Mouse (Mus musculus) midbrain, embryonic 12.5 days (tissue): ENCODE measurements around the gene Prkg1. TPM values are rescaled to one million over a fixed set of nuclear protein-coding genes. Genes with fewer than 3 reads are reported as not detected.

Experiments
- ATAC-seq: fragments of 200-750 bp; cut with Nextera tagmentation; 2 replicates; pipeline ENCODE4 v1.8.0; 2017; ENCODE audit warnings: low read depth, moderate TSS enrichment, moderate library complexity; ENCODE audit not compliant: low FRiP score
- H3K27ac ChIP-seq: fragments of 300-500 bp; sonication (generic); replicated peaks from 2 replicates; pipeline ENCODE4 v1.5.1; 2016; ENCODE audit warnings: mild to moderate bottlenecking
- H3K27me3 ChIP-seq: fragments of 300-500 bp; sonication (generic); 2 replicates; pipeline ENCODE4 v1.6.1; 2016; ENCODE audit warnings: mild to moderate bottlenecking
- H3K36me3 ChIP-seq: fragments of 300-500 bp; sonication (generic); 2 replicates; pipeline ENCODE4 v1.6.1; 2016
- H3K4me1 ChIP-seq: fragments of 300-500 bp; sonication (generic); 2 replicates; pipeline ENCODE4 v1.6.1; 2016
- H3K4me2 ChIP-seq: fragments of 300-500 bp; sonication (generic); replicated peaks from 2 replicates; pipeline ENCODE4 v1.6.1; 2016; ENCODE audit warnings: mild to moderate bottlenecking, moderate library complexity
- H3K4me3 ChIP-seq: fragments of 300-500 bp; sonication (generic); 2 replicates; pipeline ENCODE4 v1.5.1; 2016; ENCODE audit warnings: mild to moderate bottlenecking
- H3K9ac ChIP-seq: fragments of 300-500 bp; sonication (generic); replicated peaks from 2 replicates; pipeline ENCODE4 v1.6.1; 2016; ENCODE audit warnings: mild to moderate bottlenecking, moderate library complexity
- H3K9me3 ChIP-seq: fragments of 300-500 bp; sonication (generic); 2 replicates; pipeline ENCODE4 v1.6.1; 2016; ENCODE audit warnings: mild to moderate bottlenecking
- WGBS: fragments of 180-500 bp; shearing (Covaris S2); methylation state at CpG from one replicate; pipeline ENCODE4 v1.1.7; 2016; 5-methylcytosine and 5-hydroxymethylcytosine counted together
- polyA plus RNA-seq: library from polyadenylated mRNA; unstranded; fragments of >200 nt; fragmentation: Nextera tagmentation; extraction: Ambion mirVana; gene quantifications from 2 replicates; pipeline ENCODE4 v1.2.1, GENCODE M21; 2016

Gene Prkg1
- polyA plus RNA-seq, 1 experiment from 2014 or later, result 8.7 TPM

DNA sequence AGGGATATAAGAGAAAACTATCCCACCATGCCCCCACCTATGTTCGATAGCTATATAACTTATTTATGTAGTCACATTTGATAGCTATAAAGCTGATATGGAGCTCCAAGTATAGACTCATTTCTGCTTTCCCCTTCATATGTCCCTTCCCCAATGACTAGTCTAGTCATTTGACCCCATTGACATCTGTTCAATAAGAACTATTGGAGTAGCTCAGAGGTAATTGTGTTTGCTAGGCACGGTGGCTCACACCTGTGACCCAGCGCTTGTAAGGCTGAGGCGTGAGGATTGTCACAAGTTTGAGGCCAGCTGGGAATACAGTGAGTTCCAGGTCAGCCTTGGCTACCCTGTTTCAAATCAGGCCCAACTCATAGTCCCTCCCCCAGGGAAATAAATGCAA is 921.2 kb downstream of the Prkg1 start:
- Histone ChIP-seq H3K27ac (0 out of 2 replicates have a peak overlapping the region, but pooled peaks have one; percentile 25), H3K4me3 (no peak overlapping the region)

DNA sequence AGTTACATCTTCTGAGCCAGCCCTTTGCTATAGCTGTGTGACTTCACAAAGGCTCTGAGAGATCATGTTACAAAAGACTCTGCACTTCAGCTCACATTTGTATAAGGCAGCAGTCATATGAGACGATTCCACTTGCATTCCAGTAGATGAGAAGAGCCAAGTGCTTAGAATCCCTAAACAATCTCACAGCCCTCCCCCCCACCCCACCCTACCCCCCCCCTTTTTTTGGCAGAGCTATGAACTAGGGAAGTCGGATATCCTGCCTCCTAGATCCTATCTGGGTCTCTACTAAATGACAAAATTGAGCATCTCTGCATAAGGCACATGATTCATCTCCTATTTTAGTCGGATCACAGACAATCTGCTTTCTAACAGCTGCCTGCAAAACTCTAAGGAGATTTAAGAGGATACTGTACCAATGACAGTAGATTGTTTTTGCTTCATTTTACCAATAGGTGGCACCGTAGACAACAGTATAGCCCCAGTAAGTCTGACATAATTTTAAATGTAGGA is 921.7 kb downstream of the Prkg1 start:
- no peaks in the 10 kb centered on the region for H3K4me1 ChIP-seq
- 15% methylated on average over 4 of the region's 4 CpGs for WGBS
- peak; percentile 85 for ATAC-seq
- H3K9ac ChIP-seq, result no peak overlapping the region
- no peaks in the 10 kb centered on the region for H3K36me3 ChIP-seq
- no peak overlapping the region for H3K4me2 ChIP-seq
- no peaks in the 10 kb centered on the region for H3K9me3 ChIP-seq
- peaks cover 3% of the 10 kb centered on the region; the same call in 1 of the 2 replicates for H3K27me3 ChIP-seq
- H3K4me3 ChIP-seq, result no peak overlapping the region
- no peak overlapping the region for H3K27ac ChIP-seq

More for the DNA sequence above, 921.2 kb downstream of the Prkg1 start:
- Histone ChIP-seq H3K36me3 (no peaks in the 10 kb centered on the region), H3K9ac (no peak overlapping the region), H3K9me3 (no peaks in the 10 kb centered on the region), H3K4me2 (no peak overlapping the region), H3K27me3 (peaks cover 3% of the 10 kb centered on the region; the same call in 1 of the 2 replicates), H3K4me1 (no peaks in the 10 kb centered on the region)
- ATAC-seq, result peak; percentile 72
- WGBS, result 78% methylated on average over 4 of the region's 4 CpGs

DNA sequence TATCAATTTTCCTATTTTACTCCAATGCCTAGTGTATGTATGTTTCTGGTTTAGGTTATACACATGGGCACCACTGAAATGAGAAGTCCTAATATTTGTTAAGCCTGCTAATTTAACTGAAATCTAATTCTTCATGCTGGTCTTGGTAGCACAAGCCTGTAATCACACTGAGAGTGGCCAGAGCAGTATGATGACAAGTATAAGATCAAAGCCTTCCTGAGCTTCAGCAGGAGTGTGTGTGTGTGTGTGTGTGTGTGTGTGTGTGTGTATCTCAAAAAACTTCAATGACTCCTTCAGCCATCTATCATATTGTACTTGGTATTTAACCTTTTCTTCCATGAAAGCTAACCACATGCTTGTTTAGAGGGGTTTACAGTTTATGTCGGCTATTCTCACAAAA is 922.2 kb downstream of the Prkg1 start:
- ATAC-seq, result no peak
- Histone ChIP-seq H3K27me3 (peaks cover 3% of the 10 kb centered on the region; the same call in 1 of the 2 replicates), H3K4me1 (no peaks in the 10 kb centered on the region), H3K4me3 (no peak overlapping the region), H3K4me2 (no peak overlapping the region), H3K36me3 (no peaks in the 10 kb centered on the region), H3K9ac (no peak overlapping the region), H3K9me3 (no peaks in the 10 kb centered on the region), H3K27ac (no peak overlapping the region)
- WGBS, result 66% methylated on average over 1 of the region's 1 CpGs

DNA sequence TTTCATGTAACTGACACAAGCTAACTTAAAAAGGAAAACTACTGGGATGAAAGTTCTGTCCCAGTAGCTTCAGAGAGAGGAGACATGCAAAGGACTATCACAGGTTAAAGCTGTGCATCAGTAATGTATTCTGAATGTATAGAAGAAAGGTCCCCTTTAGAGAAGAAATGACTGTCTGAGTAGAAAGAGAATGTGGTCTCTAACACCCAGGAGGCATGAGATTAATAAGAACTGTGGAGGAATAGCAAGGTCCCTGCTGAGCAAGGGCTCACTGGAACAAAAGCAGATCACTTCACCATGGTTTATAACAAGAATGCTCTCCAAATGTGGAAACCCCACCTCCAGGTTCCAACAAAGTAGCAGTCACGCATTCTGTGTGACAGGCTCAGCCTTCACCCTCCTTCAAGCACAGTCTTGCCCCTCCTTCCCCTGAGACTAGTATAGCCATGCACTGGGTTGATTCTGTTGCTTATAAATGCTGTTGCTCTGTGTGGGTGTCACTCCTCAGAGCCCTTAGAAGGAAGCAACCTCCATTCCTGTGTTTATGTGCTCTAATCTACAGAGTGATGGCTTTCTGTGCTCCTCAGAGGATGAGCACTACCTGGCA is 931.7 kb downstream of the Prkg1 start:
- H3K4me2 ChIP-seq, result no peak overlapping the region
- WGBS, result 23% methylated on average over 1 of the region's 1 CpGs
- H3K36me3 ChIP-seq, result no peaks in the 10 kb centered on the region
- no peaks in the 10 kb centered on the region for H3K27me3 ChIP-seq
- H3K9ac ChIP-seq, result no peak overlapping the region
- no peak for ATAC-seq
- no peak overlapping the region for H3K4me3 ChIP-seq
- 0 out of 2 replicates have a peak, but pooled peaks cover 6% of the 10 kb centered on the region for H3K9me3 ChIP-seq
- peaks cover 5% of the 10 kb centered on the region; the same call in 1 of the 2 replicates for H3K4me1 ChIP-seq
- H3K27ac ChIP-seq, result no peak overlapping the region

DNA sequence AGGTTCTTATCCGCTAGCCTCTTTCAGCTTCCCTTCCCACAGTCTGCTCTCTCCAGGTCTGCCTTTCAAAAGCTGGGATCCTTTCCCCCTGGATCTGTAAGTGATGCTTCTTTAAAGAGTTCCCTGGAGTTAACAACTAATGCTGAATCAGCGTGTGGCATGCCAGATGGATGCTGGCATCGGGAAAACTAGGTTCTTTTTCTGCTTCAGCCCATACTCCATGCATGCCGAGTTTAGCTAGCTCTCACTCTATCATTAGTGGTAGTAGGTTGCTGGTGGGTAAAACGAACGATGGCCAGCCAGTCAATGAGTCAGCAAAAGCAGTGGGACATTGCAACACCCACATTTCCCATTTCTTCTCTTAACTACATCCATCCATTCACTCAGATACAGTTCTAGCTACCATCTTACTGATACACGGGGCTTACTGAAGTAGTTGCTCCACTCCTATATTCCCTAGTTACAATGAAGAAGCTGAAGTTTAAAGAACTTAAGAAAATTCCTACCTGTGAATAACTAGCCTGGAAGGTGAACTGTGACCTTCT is 935.5 kb downstream of the Prkg1 start:
- ATAC-seq, result no peak
- 83% methylated on average over 7 of the region's 7 CpGs for WGBS
- no peak overlapping the region for H3K4me2 ChIP-seq

DNA sequence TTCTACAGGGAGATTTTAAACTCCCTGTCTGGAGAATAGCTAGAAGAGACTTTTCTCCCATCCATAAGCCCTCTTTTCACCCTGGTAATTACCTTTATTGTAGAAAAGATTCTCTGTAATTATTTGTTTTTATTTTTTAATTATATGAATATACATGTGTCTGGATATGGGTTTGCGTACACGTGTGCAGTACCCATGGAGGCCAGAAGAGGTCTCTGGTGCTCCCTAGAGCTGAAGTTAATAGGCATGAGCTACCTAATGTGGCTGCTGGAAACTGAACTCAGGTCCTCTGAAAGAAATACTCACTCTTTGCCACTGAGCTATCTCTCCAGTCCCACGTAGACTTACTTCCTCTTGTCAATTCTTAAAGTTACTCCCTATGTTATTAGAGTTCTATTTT is 937.0 kb downstream of the Prkg1 start:
- ATAC-seq, result no peak
- whole genome bisulfite sequencing, result 88% methylated on average over 3 of the region's 3 CpGs
- H3K9ac ChIP-seq, result no peak overlapping the region
- no peaks in the 10 kb centered on the region for H3K36me3 ChIP-seq
- no peak overlapping the region for H3K4me3 ChIP-seq
- no peak overlapping the region for H3K4me2 ChIP-seq
- H3K27me3 ChIP-seq, result no peaks in the 10 kb centered on the region
- 0 out of 2 replicates have a peak, but pooled peaks cover 10% of the 10 kb centered on the region for H3K9me3 ChIP-seq
- H3K4me1 ChIP-seq, result no peaks in the 10 kb centered on the region
- no peak overlapping the region for H3K27ac ChIP-seq

More for the DNA sequence above, 935.5 kb downstream of the Prkg1 start:
- H3K4me3 ChIP-seq, result no peak overlapping the region
- no peak overlapping the region for H3K27ac ChIP-seq
- no peak overlapping the region for H3K9ac ChIP-seq
- H3K36me3 ChIP-seq, result no peaks in the 10 kb centered on the region
- H3K27me3 ChIP-seq, result no peaks in the 10 kb centered on the region
- 0 out of 2 replicates have a peak, but pooled peaks cover 10% of the 10 kb centered on the region for H3K9me3 ChIP-seq
- H3K4me1 ChIP-seq, result peaks cover 5% of the 10 kb centered on the region; the same call in 1 of the 2 replicates

DNA sequence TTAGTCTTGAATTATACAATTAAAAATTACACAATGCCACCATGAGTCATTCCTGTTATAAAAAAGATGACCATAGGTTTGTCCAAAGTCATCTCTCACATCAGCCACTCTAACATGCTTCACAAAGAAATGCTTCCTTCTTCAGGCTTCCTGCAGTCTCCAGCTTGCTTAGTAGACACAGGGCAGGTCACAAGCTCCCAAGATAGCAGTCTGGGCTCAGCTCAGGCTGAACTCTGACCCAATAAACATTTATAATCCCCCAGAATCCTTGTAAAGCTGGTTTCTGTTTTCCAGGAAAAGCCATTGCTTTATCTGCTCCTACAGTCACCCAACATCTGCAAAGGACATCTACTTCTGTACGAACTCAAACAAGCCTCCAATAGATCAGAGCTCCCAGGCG is 938.7 kb downstream of the Prkg1 start:
- H3K9ac ChIP-seq, result no peak overlapping the region
- 0 out of 2 replicates have a peak, but pooled peaks cover 10% of the 10 kb centered on the region for H3K9me3 ChIP-seq
- H3K4me3 ChIP-seq, result no peak overlapping the region
- no peaks in the 10 kb centered on the region for H3K36me3 ChIP-seq
- ATAC-seq, result no peak
- no peaks in the 10 kb centered on the region for H3K4me1 ChIP-seq
- WGBS, result 68% methylated on average over 2 of the region's 2 CpGs
- no peaks in the 10 kb centered on the region for H3K27me3 ChIP-seq
- H3K27ac ChIP-seq, result no peak overlapping the region
- no peak overlapping the region for H3K4me2 ChIP-seq

DNA sequence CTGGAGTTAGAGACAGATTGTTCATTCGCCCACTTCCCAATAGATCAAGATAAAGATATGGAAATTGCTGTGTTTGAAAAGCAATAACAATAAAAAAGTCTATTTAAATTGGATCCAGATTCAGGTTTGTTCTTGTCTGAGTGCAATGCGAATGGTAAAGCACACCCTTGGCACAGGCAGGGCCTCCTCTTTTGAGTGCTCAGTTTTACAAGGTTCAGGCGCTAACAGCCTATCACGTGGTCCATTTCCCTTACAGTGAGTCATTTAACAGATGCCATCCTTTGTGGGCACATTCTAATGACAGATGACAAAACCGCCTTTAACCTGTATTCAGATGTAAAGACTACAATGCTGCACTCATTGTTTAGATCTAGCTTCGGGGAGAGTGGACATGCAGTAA is 949.2 kb downstream of the Prkg1 start:
- WGBS, result 84% methylated on average over 6 of the region's 6 CpGs
- no peak for ATAC-seq

DNA sequence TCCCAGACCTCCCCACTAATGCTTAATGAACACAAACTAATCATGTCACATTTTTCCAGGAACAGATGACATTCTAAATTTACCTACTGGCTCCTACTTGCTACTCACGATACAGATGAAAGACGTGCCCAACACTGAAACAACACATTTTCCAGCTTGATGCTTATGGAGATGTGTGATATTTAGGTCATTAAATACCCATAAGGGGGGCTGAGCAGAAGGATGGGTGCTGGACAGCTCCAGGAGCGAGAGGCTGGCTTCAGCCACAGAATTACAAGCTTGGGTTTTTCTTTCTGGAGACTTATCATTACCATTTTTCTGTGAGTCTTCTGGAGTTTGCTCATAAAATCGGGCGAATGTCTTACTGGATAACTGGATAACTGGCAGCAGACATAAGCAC is 958.6 kb downstream of the Prkg1 start:
- H3K4me2 ChIP-seq, result no peak overlapping the region
- no peaks in the 10 kb centered on the region for H3K4me1 ChIP-seq
- no peak for ATAC-seq
- H3K27ac ChIP-seq, result no peak overlapping the region
- no peak overlapping the region for H3K4me3 ChIP-seq
- no peaks in the 10 kb centered on the region for H3K36me3 ChIP-seq
- no peaks in the 10 kb centered on the region for H3K27me3 ChIP-seq
- no peak overlapping the region for H3K9ac ChIP-seq
- 92% methylated on average over 5 of the region's 5 CpGs for WGBS
- H3K9me3 ChIP-seq, result no peaks in the 10 kb centered on the region

More for the DNA sequence above, 949.2 kb downstream of the Prkg1 start:
- no peak overlapping the region for H3K27ac ChIP-seq
- H3K36me3 ChIP-seq, result no peaks in the 10 kb centered on the region
- no peak overlapping the region for H3K4me3 ChIP-seq
- H3K9me3 ChIP-seq, result no peaks in the 10 kb centered on the region
- H3K4me1 ChIP-seq, result no peaks in the 10 kb centered on the region
- H3K9ac ChIP-seq, result no peak overlapping the region
- no peak overlapping the region for H3K4me2 ChIP-seq
- no peaks in the 10 kb centered on the region for H3K27me3 ChIP-seq

DNA sequence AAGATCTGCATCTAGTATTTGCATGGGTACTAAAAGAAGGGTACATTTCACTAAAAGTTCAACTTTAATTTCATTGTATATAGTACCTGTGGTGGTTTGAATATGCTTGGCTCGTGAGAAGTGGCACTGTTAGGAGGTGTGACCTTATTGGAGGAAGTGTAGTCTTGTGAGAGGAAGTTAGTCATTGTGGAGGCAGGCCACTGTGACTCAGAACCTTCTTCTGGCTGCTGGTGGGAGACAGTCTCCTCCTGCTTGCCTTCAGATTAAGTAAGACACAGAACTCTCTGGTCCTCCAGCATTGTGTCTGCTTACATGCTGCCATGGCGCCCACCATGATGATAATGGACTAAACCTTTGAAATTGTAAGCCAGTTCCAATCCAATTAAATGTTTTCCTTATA is 984.0 kb downstream of the Prkg1 start:
- Histone ChIP-seq H3K9me3 (no peaks in the 10 kb centered on the region), H3K27ac (no peak overlapping the region), H3K4me3 (no peak overlapping the region), H3K4me2 (no peak overlapping the region), H3K4me1 (no peaks in the 10 kb centered on the region), H3K9ac (no peak overlapping the region), H3K36me3 (no peaks in the 10 kb centered on the region), H3K27me3 (no peaks in the 10 kb centered on the region)
- 80% methylated on average over 2 of the region's 2 CpGs for whole genome bisulfite sequencing
- no peak for ATAC-seq

DNA sequence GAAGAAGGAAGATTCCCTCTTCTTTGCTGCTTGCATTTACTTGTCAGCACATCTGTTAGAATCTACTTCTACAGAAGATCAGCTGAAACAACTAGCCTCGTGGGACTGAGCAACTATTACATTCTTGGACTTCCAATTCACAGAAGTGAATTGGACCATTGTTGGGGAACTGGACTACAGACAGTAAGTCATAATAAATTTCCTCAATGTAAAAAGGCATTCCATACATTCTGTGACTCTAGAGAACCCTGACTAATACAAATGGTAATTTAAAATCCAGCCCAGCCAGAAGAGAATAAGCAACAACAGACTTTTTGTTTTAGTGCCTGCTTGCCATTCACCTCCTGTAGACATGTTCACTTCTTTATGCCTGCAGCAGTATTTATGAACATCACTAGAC is 996.5 kb downstream of the Prkg1 start:
- no peaks in the 10 kb centered on the region for H3K4me1 ChIP-seq
- no peaks in the 10 kb centered on the region for H3K9me3 ChIP-seq
- no peak overlapping the region for H3K4me2 ChIP-seq
- no peak overlapping the region for H3K9ac ChIP-seq
- H3K27ac ChIP-seq, result no peak overlapping the region
- ATAC-seq, result no peak
- H3K27me3 ChIP-seq, result no peaks in the 10 kb centered on the region
- WGBS, result 57% methylated on average over 1 of the region's 1 CpGs
- no peak overlapping the region for H3K4me3 ChIP-seq
- no peaks in the 10 kb centered on the region for H3K36me3 ChIP-seq

DNA sequence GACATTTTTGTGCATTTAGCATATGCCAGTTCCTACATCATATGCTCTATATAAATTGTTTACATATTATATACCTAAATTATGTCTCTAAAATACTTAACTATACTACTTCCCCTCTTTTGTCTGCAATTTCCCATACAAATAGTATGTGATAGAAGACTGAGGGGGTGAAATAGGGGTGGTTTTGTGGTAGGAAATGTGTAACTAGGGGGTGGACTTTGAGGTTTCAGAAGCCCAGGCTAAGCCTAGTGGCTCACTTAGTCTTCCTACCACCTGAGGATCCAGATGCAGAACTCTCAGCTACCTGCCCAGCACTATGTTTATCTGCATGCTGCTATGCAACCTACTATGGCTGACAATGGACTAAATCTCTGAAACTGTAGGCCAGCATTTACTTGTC is 1020.4 kb downstream of the Prkg1 start:
- H3K27me3 ChIP-seq, result no peaks in the 10 kb centered on the region
- H3K9me3 ChIP-seq, result no peaks in the 10 kb centered on the region
- H3K4me2 ChIP-seq, result no peak overlapping the region
- H3K27ac ChIP-seq, result no peak overlapping the region
- no peak overlapping the region for H3K9ac ChIP-seq
- ATAC-seq, result no peak
- H3K4me1 ChIP-seq, result no peaks in the 10 kb centered on the region
- no peak overlapping the region for H3K4me3 ChIP-seq
- no peaks in the 10 kb centered on the region for H3K36me3 ChIP-seq
